Mouse (Mus musculus) thymus, adult 2 months (tissue): Measurements from ENCODE around the gene Atoh8.

Experiments
- CTCF ChIP-seq: fragments of 200-500 bp; IDR thresholded peaks from 2 replicates; pipeline ENCODE4 v1.5.1; 2012; ENCODE audit warnings: mild to moderate bottlenecking, control low read depth, low read length, moderate library complexity, borderline replicate concordance; ENCODE audit not compliant: control insufficient read depth, poor library complexity, insufficient read depth; ENCODE audit errors: extremely low read depth
- POLR2A ChIP-seq: fragments of 200-500 bp; IDR thresholded peaks from 2 replicates; pipeline ENCODE4 v1.6.1; 2012; ENCODE audit warnings: mild to moderate bottlenecking, low read length, control low read depth, moderate library complexity; ENCODE audit not compliant: control insufficient read depth, poor library complexity, insufficient read depth; ENCODE audit errors: extremely low read depth

DNA sequence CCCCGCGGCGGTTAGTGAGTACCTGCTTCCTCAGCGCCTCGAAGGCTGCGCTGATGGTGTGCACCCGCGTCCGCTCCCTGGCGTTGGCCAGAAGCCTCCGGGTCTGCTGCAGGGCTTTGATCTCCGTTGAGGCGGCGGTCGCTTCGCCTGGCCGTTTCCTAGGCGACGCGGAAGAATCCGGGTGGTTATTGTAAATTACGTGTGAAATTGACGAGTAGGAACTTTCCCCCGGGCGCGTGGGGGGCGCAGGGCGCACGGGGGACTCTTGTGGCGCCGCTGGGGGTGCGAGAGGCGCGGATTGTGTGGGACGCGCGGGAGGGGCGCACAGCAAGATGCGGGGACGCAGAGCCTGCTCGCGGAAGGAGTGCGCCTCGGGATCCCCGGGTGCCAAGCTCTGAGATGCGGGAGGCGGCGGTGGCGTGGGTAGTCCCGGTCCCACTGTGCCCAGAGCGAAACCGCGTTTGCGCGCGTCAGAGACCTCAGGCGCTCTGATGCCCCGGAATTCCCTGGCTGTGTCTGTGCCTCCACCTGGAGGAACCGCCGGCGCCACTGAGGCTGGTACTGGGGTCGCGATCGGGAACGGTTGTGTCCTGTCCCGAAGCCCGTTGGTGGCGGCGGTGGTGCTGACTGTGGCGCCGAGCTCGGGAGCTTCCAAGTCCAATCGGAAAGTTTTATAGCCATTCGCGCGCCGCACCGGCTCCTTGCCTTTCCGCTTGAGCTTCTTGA, 842 bp downstream of the Atoh8 start:
- TF ChIP-seq CTCF (no peak), POLR2A (no peak)
